Mouse (Mus musculus) G1E (cell line): Measurements from ENCODE around the gene Cmtr1.

ENCODE experiments used
- CTCF ChIP-seq: IDR thresholded peaks from 2 replicates; pipeline ENCODE4 v1.5.1; 2012; ENCODE audit warnings: low read depth, low read length, inconsistent platforms, mixed read lengths
- POLR2AphosphoS5 ChIP-seq: IDR thresholded peaks from 2 replicates; pipeline ENCODE4 v1.6.1; 2012; ENCODE audit warnings: low read depth, low read length, inconsistent platforms; ENCODE audit not compliant: insufficient replicate concordance
- TAL1 ChIP-seq: conservative IDR thresholded peaks from 2 replicates; pipeline ENCODE4 v1.6.1; 2012; ENCODE audit warnings: low read depth, low read length, inconsistent platforms, mixed read lengths

DNA sequence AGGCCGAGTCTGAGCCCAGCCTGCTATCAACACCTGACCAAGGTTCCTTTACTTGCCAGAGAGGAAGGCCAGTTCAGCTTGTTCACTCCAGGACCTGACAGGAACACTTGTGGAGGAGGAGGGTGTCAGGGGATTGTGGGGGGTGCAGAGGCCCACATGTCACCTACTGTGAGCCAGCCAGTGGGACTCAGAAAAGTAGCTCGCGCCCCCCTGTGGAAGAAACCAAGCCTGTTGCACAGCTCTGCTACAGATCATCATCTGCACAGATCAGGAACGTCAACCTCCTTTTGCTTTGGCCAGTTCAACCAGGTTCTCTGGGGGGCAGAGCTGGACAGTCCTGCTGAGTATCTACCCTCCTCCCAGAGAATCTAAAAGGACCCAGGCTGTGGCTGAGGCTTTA is 94.1 kb downstream of the Cmtr1 start:
- TF ChIP-seq CTCF (no peak), TAL1 (no peak), POLR2AphosphoS5 (no peak)
